Mouse (Mus musculus): Measurements from ENCODE around the gene Fosl2.
A peak's percentile ranks its signal among the peaks of the same experiment; 100 is the strongest.

Fosl2 gene

GRCm38 (mm10) chr5:32182885-32183629, 47.5 kb downstream of the Fosl2 start:
- DNase-seq (ENCODE audit: low spot score), result no peak

- DNase-seq (ENCODE audit: low spot score), result no peak
These were observed 52.1 kb downstream of the Fosl2 start for GRCm38 (mm10) chr5:32187717-32188116.

- DNase-seq (ENCODE audit: low spot score), result no peak
These were observed 55.7 kb downstream of the Fosl2 start for GRCm38 (mm10) chr5:32191259-32191658.

GRCm38 (mm10) chr5:32192016-32192845, 56.6 kb downstream of the Fosl2 start:
- DNase-seq (ENCODE audit: low spot score), result no peak

- no peak for DNase-seq (ENCODE audit: low spot score)
These were observed 58.6 kb downstream of the Fosl2 start for GRCm38 (mm10) chr5:32194236-32194635.

- DNase-seq (ENCODE audit: low spot score), result no peak
These were observed 60.4 kb downstream of the Fosl2 start for GRCm38 (mm10) chr5:32195857-32196609.

- peak; percentile 93 for DNase-seq (ENCODE audit: low spot score)
These were observed 62.1 kb downstream of the Fosl2 start for GRCm38 (mm10) chr5:32197698-32198097.

- DNase-seq (ENCODE audit: low spot score), result no peak
These were observed 63.5 kb downstream of the Fosl2 start for GRCm38 (mm10) chr5:32199136-32199535.

GRCm38 (mm10) chr5:32199594-32199993, 64.0 kb downstream of the Fosl2 start:
- DNase-seq (ENCODE audit: low spot score), result no peak

GRCm38 (mm10) chr5:32204653-32205052, 69.1 kb downstream of the Fosl2 start:
- DNase-seq (ENCODE audit: low spot score), result no peak

- DNase-seq (ENCODE audit: low spot score), result peak; percentile 40
These were observed 71.1 kb downstream of the Fosl2 start for GRCm38 (mm10) chr5:32206726-32207125.

Measured in layer of hippocampus, adult 9-10 months (tissue).